Mouse (Mus musculus) kidney, embryonic 16.5 days (tissue): Measurements from ENCODE around the gene Nek7. TPM values are rescaled to one million over a fixed set of nuclear protein-coding genes. Genes with fewer than 3 reads are reported as not detected.

Experiments used
- ATAC-seq: fragments of 200-750 bp; cut with Nextera tagmentation; 2 replicates; pipeline ENCODE4 v1.8.0; 2017; ENCODE audit warnings: moderate TSS enrichment; ENCODE audit not compliant: low FRiP score, low TSS enrichment
- H3K27ac ChIP-seq: fragments of 300-500 bp; sonication (generic); 2 replicates; pipeline ENCODE4 v1.5.1; 2014; ENCODE audit warnings: low read length
- H3K27me3 ChIP-seq: fragments of 300-500 bp; sonication (generic); 2 replicates; pipeline ENCODE4 v1.6.1; 2014; ENCODE audit warnings: low read length, control low read depth, mixed read lengths; ENCODE audit not compliant: insufficient read depth
- H3K36me3 ChIP-seq: fragments of 300-500 bp; sonication (generic); 2 replicates; pipeline ENCODE4 v1.6.1; 2014; ENCODE audit warnings: low read length, control low read depth, mixed read lengths; ENCODE audit not compliant: insufficient read depth
- H3K4me1 ChIP-seq: fragments of 300-500 bp; sonication (generic); 2 replicates; pipeline ENCODE4 v1.6.1; 2014; ENCODE audit warnings: low read length, control low read depth, mixed read lengths; ENCODE audit not compliant: insufficient read depth
- H3K4me2 ChIP-seq: fragments of 300-500 bp; sonication (generic); replicated peaks from 2 replicates; pipeline ENCODE4 v1.6.1; 2014; ENCODE audit warnings: low read depth, low read length
- H3K4me3 ChIP-seq: fragments of 300-500 bp; sonication (generic); 2 replicates; pipeline ENCODE4 v1.5.1; 2014; ENCODE audit warnings: mild to moderate bottlenecking, low read length
- H3K9ac ChIP-seq: fragments of 300-500 bp; sonication (generic); replicated peaks from 2 replicates; pipeline ENCODE4 v1.6.1; 2014; ENCODE audit warnings: low read length
- H3K9me3 ChIP-seq: fragments of 300-500 bp; sonication (generic); 2 replicates; pipeline ENCODE4 v1.6.1; 2016; ENCODE audit warnings: low read length, control low read depth
- WGBS: fragments of 180-500 bp; shearing (Covaris S2); extraction: QIAGEN DNeasy Blood & Tissue Kit; methylation state at CpG from one replicate; pipeline ENCODE4 v1.1.7; 2014; 5-methylcytosine and 5-hydroxymethylcytosine counted together
- polyA plus RNA-seq: library from polyadenylated mRNA; unstranded; fragments of >200 nt; fragmentation: Nextera tagmentation; extraction: Ambion mirVana; gene quantifications from 2 replicates; pipeline ENCODE4 v1.2.1, GENCODE M21; 2015

Nek7 gene
- polyA plus RNA-seq, 1 experiment from 2014 or later, result 42.6 TPM

DNA sequence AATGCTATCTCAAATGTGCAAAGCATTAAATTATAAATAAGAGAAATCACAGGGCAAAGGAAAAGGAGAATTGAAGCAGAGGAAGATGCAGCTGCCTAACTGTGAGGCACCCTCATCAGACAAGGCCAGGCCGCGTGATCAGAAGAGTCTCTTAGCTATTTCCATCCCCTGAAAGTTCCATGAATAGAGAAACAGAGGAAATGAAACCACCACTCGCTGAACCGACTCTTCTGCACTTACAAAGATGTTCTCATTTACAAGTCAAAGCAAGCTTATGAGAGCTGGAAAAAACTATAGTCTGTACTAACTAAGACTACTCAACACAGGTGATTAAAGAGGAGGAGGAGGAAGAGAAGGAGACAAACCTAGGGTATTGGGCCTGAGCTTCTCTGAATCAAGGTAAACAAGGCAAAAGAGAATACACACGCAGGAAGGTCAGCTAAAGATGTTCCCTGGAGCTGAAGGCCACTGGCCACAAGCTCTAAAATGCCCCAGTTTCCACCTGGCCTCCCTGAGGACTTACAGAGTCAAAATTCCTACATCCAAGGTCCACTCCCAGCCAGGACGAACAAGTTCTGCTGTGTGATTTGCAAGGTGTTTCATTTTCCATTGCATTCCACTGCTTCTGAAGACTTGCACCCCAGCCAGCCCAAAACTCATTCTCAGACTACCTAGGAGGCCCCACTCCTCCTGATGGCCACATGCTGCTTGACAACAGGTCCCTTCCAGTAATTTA, 5.2 kb downstream of the Nek7 start:
- Histone ChIP-seq H3K4me3 (no peak overlapping the region), H3K4me2 (no peak overlapping the region), H3K36me3 (no peaks in the 10 kb centered on the region), H3K27me3 (no peaks in the 10 kb centered on the region), H3K9ac (no peak overlapping the region), H3K27ac (no peak overlapping the region), H3K4me1 (peaks cover 20% of the 10 kb centered on the region), H3K9me3 (no peaks in the 10 kb centered on the region)
- 78% methylated on average over 6 of the region's 6 CpGs for WGBS
- ATAC-seq, result no peak

DNA sequence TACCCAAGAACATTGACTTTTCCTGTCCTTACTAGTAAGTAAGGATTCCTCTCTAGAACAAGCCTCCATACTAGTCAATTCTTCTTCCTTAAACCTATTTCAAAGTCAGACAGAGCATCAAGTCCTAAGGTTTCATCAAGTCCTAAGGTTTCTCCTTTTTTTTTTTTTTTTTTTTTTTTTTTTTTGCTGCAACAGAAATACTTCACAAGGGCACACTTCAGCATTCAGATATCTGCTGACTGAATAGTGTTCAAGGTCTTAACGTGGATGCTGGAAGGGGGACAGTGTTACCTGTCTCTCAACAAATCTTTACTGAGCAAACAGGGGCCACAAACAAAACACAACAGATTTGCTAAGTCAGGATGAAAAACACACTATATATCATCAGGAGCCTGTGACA, 7.8 kb downstream of the Nek7 start:
- Histone ChIP-seq H3K9me3 (no peaks in the 10 kb centered on the region), H3K4me1 (peaks cover 11% of the 10 kb centered on the region), H3K4me2 (no peak overlapping the region), H3K27me3 (no peaks in the 10 kb centered on the region), H3K9ac (no peak overlapping the region), H3K4me3 (no peak overlapping the region), H3K27ac (no peak overlapping the region), H3K36me3 (no peaks in the 10 kb centered on the region)
- ATAC-seq, result no peak
- WGBS, result 79% methylated on average over 1 of the region's 1 CpGs

DNA sequence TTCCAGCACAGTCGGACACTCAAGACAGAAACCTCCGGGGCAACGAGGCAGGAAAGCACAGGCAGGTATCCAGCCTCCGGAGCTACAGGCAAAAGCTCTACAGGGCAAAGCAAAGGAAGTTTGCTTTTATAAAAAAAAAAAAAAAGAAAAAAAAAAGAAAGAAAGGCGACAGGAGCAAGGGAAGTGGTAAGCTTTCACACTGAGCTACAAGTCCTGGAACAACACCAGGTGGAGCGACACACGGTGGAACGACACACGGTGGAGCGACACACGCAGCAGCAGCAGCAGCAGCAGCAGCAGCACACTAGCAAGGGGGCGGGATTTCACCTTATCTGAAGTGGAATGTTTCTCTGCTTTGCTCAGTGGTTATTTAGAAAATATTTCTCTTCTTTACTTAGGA, 10.8 kb downstream of the Nek7 start:
- no peaks in the 10 kb centered on the region for H3K27me3 ChIP-seq
- no peak overlapping the region for H3K4me2 ChIP-seq
- H3K4me1 ChIP-seq, result 0 out of 2 replicates have a peak, but pooled peaks cover 3% of the 10 kb centered on the region
- H3K9ac ChIP-seq, result no peak overlapping the region
- no peak for ATAC-seq
- no peaks in the 10 kb centered on the region for H3K36me3 ChIP-seq
- no peak overlapping the region for H3K27ac ChIP-seq
- H3K9me3 ChIP-seq, result no peaks in the 10 kb centered on the region
- no peak overlapping the region for H3K4me3 ChIP-seq
- WGBS, result 91% methylated on average over 12 of the region's 12 CpGs

DNA sequence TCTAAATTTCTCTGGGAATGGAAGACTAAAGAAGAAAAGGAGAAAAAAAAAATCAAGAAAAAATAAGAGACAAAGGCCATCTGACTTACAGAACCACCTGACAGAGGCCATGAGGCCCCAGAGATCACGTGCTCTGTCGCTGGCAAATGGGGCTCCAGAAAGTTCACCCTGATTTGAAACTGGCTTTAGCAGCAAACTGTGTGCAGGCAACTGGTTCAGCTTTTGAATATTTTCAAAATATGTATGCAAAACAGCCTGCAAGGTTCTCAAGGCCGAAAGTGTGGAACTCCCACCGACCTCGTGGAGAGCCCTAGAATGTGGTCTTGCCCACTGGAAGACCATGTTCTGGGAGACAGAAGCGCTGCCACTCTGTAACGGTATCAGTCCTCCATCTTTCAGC, 11.6 kb downstream of the Nek7 start:
- no peak overlapping the region for H3K4me2 ChIP-seq
- no peak overlapping the region for H3K27ac ChIP-seq
- 0 out of 2 replicates have a peak, but pooled peaks cover 3% of the 10 kb centered on the region for H3K4me1 ChIP-seq
- 95% methylated on average over 7 of the region's 7 CpGs for WGBS
- H3K4me3 ChIP-seq, result no peak overlapping the region
- no peaks in the 10 kb centered on the region for H3K9me3 ChIP-seq
- H3K9ac ChIP-seq, result no peak overlapping the region
- H3K36me3 ChIP-seq, result no peaks in the 10 kb centered on the region
- ATAC-seq, result no peak
- no peaks in the 10 kb centered on the region for H3K27me3 ChIP-seq

DNA sequence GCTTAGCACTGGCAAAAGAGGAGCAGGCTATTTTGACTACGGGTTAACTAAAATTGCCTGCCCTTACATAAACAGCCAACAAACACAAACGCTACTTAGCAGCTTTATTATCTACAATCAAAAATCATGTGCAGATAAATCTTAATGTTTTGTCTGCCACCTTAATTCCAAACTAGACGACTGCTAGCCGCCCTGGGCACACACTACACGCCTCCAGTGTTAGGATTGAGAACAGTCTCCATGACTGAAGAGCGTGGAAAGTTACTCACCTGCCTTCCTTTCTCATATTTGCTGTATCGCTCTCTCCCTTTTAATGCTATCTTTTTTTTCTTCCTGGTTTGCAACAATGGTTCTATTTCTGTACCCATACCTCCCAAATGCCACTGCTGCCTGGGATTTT, 12.1 kb downstream of the Nek7 start:
- no peaks in the 10 kb centered on the region for H3K36me3 ChIP-seq
- no peak overlapping the region for H3K4me2 ChIP-seq
- H3K4me3 ChIP-seq, result no peak overlapping the region
- H3K9me3 ChIP-seq, result no peaks in the 10 kb centered on the region
- H3K4me1 ChIP-seq, result 0 out of 2 replicates have a peak, but pooled peaks cover 3% of the 10 kb centered on the region
- no peak overlapping the region for H3K9ac ChIP-seq
- H3K27me3 ChIP-seq, result no peaks in the 10 kb centered on the region
- ATAC-seq, result no peak
- H3K27ac ChIP-seq, result no peak overlapping the region
- WGBS, result 80% methylated on average over 7 of the region's 7 CpGs

DNA sequence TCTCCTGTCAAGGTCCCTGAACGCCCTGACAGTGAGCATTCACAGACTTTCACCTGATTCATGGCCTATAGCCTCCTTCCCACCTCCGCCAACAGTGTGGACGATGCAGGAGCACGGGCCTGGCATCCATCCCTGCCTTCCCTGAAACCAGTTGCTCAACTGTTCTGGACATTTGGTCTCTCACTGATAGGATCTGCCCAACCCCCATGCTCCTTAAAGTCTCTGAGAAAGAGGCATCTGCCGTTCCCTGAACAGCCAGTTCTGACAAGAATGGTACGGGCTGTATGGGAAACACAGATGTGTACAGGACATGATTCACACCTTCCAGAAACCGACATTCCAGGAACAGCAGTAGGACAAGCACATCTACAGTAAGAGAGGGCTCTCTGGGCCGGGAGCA, 13.2 kb downstream of the Nek7 start:
- Histone ChIP-seq H3K9ac (no peak overlapping the region), H3K27ac (no peak overlapping the region), H3K27me3 (no peaks in the 10 kb centered on the region), H3K4me3 (no peak overlapping the region), H3K36me3 (no peaks in the 10 kb centered on the region), H3K4me2 (no peak overlapping the region), H3K9me3 (no peaks in the 10 kb centered on the region), H3K4me1 (0 out of 2 replicates have a peak, but pooled peaks cover 7% of the 10 kb centered on the region)
- no peak for ATAC-seq
- WGBS, result 58% methylated on average over 8 of the region's 8 CpGs

DNA sequence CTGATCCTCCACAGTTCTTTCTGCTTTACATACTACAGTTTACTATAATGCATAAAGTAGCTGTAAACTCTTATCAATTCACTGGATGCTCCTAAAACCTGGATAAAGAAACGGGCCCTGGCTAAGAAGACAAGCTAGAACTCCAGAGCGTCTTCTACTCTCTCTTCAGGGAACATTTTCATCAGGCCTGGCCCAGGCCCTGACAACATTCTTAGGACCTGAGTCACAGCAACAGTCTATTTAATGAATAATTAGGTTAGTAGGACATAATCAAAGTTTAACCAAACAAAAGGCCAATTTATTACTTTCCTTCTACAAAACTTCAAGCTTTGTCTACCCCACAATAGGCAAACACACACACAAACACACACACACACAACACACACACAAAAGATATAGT, 15.2 kb downstream of the Nek7 start:
- Histone ChIP-seq H3K27me3 (no peaks in the 10 kb centered on the region), H3K9me3 (no peaks in the 10 kb centered on the region), H3K9ac (no peak overlapping the region), H3K4me2 (no peak overlapping the region), H3K36me3 (no peaks in the 10 kb centered on the region), H3K4me3 (no peak overlapping the region), H3K4me1 (0 out of 2 replicates have a peak, but pooled peaks cover 7% of the 10 kb centered on the region), H3K27ac (peak overlapping the region; percentile 74; the same call in 1 of the 2 replicates)
- 66% methylated on average over 2 of the region's 2 CpGs for WGBS
- no peak; the same call in 1 of the 2 replicates for ATAC-seq

DNA sequence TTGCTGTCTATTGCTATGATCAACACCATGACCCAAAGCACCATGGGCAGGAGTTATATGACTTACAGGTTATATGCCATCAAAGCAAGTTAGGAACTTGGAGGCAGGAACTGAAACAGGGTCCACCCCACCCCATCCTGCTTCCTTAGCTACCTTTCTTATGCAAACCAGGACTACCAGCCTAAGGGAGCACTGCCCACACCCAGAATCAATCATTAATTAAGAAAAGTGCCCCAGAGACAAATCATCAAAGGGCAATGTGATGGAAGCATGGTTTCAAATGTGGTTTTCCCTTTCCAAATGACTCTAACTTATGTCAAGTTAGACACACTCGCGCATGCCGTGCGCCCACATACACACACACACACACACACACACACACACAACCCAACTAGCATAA, 16.0 kb downstream of the Nek7 start:
- Histone ChIP-seq H3K27ac (peak overlapping the region; percentile 49), H3K27me3 (no peaks in the 10 kb centered on the region), H3K9me3 (no peaks in the 10 kb centered on the region), H3K4me1 (peaks cover 12% of the 10 kb centered on the region; the same call in 1 of the 2 replicates), H3K4me3 (no peak overlapping the region), H3K4me2 (no peak overlapping the region), H3K36me3 (no peaks in the 10 kb centered on the region), H3K9ac (no peak overlapping the region)
- WGBS, result 71% methylated on average over 4 of the region's 4 CpGs
- ATAC-seq, result peak; percentile 66; the same call in 1 of the 2 replicates

GRCm38 (mm10) chr1:138598087-138598486, 21.9 kb downstream of the Nek7 start:
- Histone ChIP-seq H3K4me2 (no peak overlapping the region), H3K27ac (no peak overlapping the region), H3K27me3 (no peaks in the 10 kb centered on the region), H3K4me1 (peaks cover 9% of the 10 kb centered on the region; the same call in 1 of the 2 replicates), H3K9ac (no peak overlapping the region), H3K4me3 (no peak overlapping the region), H3K9me3 (no peaks in the 10 kb centered on the region), H3K36me3 (no peaks in the 10 kb centered on the region)
- WGBS, result 93% methylated on average over 9 of the region's 11 CpGs
- no peak for ATAC-seq

DNA sequence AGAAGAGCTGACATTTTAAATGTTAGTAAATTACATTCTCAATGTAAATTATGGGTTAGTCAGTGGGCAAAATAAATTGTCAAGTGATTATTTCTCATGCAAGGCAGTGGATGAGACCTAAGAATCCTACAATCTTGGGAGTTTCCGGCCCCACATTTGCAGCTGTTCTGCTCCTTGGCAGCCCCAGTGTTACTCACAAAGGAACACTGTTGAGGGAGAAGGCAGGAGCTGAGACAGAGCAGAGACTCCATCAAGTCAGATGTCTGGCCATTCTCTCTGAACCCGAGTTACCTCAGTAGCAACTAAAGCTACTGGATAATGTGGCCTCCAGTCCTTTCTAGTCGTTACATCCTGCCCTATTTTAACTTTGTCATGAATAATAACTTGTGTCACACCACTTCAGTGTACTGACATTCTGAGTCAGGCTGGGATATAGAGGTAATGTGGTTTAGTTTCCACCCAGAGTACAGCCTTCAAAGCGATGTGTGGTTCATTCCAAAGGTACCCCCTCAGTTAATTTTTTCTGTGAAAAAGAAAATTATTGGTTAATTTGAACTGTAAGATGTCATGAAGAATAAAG, 23.7 kb downstream of the Nek7 start:
- Histone ChIP-seq H3K27ac (no peak overlapping the region), H3K4me1 (peaks cover 5% of the 10 kb centered on the region; the same call in 1 of the 2 replicates), H3K27me3 (no peaks in the 10 kb centered on the region), H3K4me3 (no peak overlapping the region), H3K36me3 (no peaks in the 10 kb centered on the region), H3K4me2 (no peak overlapping the region), H3K9ac (no peak overlapping the region), H3K9me3 (peaks cover 6% of the 10 kb centered on the region)
- ATAC-seq, result no peak
- 65% methylated on average over 4 of the region's 4 CpGs for WGBS
